Mouse (Mus musculus) kidney, embryonic 16.5 days (tissue): ENCODE measurements around the gene Cilp2. TPM values are rescaled to one million over a fixed set of nuclear protein-coding genes. Genes with fewer than 3 reads are reported as not detected.

Source experiments
- ATAC-seq: fragments of 200-750 bp; cut with Nextera tagmentation; 2 replicates; pipeline ENCODE4 v1.8.0; 2017; ENCODE audit warnings: moderate TSS enrichment; ENCODE audit not compliant: low FRiP score, low TSS enrichment
- H3K27ac ChIP-seq: fragments of 300-500 bp; sonication (generic); 2 replicates; pipeline ENCODE4 v1.5.1; 2014; ENCODE audit warnings: low read length
- H3K27me3 ChIP-seq: fragments of 300-500 bp; sonication (generic); 2 replicates; pipeline ENCODE4 v1.6.1; 2014; ENCODE audit warnings: low read length, control low read depth, mixed read lengths; ENCODE audit not compliant: insufficient read depth
- H3K36me3 ChIP-seq: fragments of 300-500 bp; sonication (generic); 2 replicates; pipeline ENCODE4 v1.6.1; 2014; ENCODE audit warnings: low read length, control low read depth, mixed read lengths; ENCODE audit not compliant: insufficient read depth
- H3K4me1 ChIP-seq: fragments of 300-500 bp; sonication (generic); 2 replicates; pipeline ENCODE4 v1.6.1; 2014; ENCODE audit warnings: low read length, control low read depth, mixed read lengths; ENCODE audit not compliant: insufficient read depth
- H3K4me2 ChIP-seq: fragments of 300-500 bp; sonication (generic); replicated peaks from 2 replicates; pipeline ENCODE4 v1.6.1; 2014; ENCODE audit warnings: low read depth, low read length
- H3K4me3 ChIP-seq: fragments of 300-500 bp; sonication (generic); 2 replicates; pipeline ENCODE4 v1.5.1; 2014; ENCODE audit warnings: mild to moderate bottlenecking, low read length
- H3K9ac ChIP-seq: fragments of 300-500 bp; sonication (generic); replicated peaks from 2 replicates; pipeline ENCODE4 v1.6.1; 2014; ENCODE audit warnings: low read length
- H3K9me3 ChIP-seq: fragments of 300-500 bp; sonication (generic); 2 replicates; pipeline ENCODE4 v1.6.1; 2016; ENCODE audit warnings: low read length, control low read depth
- WGBS: fragments of 180-500 bp; shearing (Covaris S2); extraction: QIAGEN DNeasy Blood & Tissue Kit; methylation state at CpG from one replicate; pipeline ENCODE4 v1.1.7; 2014; 5-methylcytosine and 5-hydroxymethylcytosine counted together
- polyA plus RNA-seq: library from polyadenylated mRNA; unstranded; fragments of >200 nt; fragmentation: Nextera tagmentation; extraction: Ambion mirVana; gene quantifications from 2 replicates; pipeline ENCODE4 v1.2.1, GENCODE M21; 2015

The Cilp2 gene
- polyA plus RNA-seq, 1 experiment from 2014 or later = 0.94 TPM

GRCm38 (mm10) chr8:69861251-69861650 is 26.2 kb downstream of the Cilp2 start:
- Histone ChIP-seq H3K27ac (no peak overlapping the region), H3K36me3 (no peaks in the 10 kb centered on the region), H3K9me3 (no peaks in the 10 kb centered on the region), H3K4me1 (no peaks in the 10 kb centered on the region), H3K27me3 (no peaks in the 10 kb centered on the region), H3K4me2 (no peak overlapping the region), H3K9ac (no peak overlapping the region), H3K4me3 (no peak overlapping the region)
- ATAC-seq = no peak
- WGBS = 68% methylated on average over 2 of the region's 2 CpGs

- Histone ChIP-seq H3K9ac (no peak overlapping the region), H3K4me3 (no peak overlapping the region), H3K9me3 (no peaks in the 10 kb centered on the region), H3K4me1 (no peaks in the 10 kb centered on the region), H3K27me3 (no peaks in the 10 kb centered on the region), H3K4me2 (no peak overlapping the region), H3K36me3 (no peaks in the 10 kb centered on the region), H3K27ac (no peak overlapping the region)
- 64% methylated on average over 4 of the region's 4 CpGs for WGBS
- ATAC-seq = no peak
Observed at GRCm38 (mm10) chr8:69860807-69861206, 26.7 kb downstream of the Cilp2 start.

GRCm38 (mm10) chr8:69853869-69854268 is 33.6 kb downstream of the Cilp2 start:
- Histone ChIP-seq H3K36me3 (no peaks in the 10 kb centered on the region), H3K9ac (no peak overlapping the region), H3K4me1 (no peaks in the 10 kb centered on the region), H3K4me3 (no peak overlapping the region), H3K9me3 (no peaks in the 10 kb centered on the region), H3K27ac (no peak overlapping the region), H3K4me2 (no peak overlapping the region), H3K27me3 (no peaks in the 10 kb centered on the region)
- 92% methylated on average over 10 of the region's 10 CpGs for WGBS
- no peak for ATAC-seq

- Histone ChIP-seq H3K4me3 (no peak overlapping the region), H3K4me1 (no peaks in the 10 kb centered on the region), H3K27me3 (no peaks in the 10 kb centered on the region), H3K9ac (no peak overlapping the region), H3K27ac (no peak overlapping the region), H3K9me3 (no peaks in the 10 kb centered on the region), H3K4me2 (no peak overlapping the region), H3K36me3 (no peaks in the 10 kb centered on the region)
- 80% methylated on average over 7 of the region's 7 CpGs for WGBS
- no peak for ATAC-seq
Observed at GRCm38 (mm10) chr8:69850926-69851506, 36.5 kb downstream of the Cilp2 start.

- no peak overlapping the region for H3K4me3 ChIP-seq
- no peak overlapping the region for H3K27ac ChIP-seq
- no peak overlapping the region for H3K9ac ChIP-seq
- no peaks in the 10 kb centered on the region for H3K36me3 ChIP-seq
- H3K4me1 ChIP-seq = no peaks in the 10 kb centered on the region
- no peak overlapping the region for H3K4me2 ChIP-seq
- H3K9me3 ChIP-seq = no peaks in the 10 kb centered on the region
- H3K27me3 ChIP-seq = no peaks in the 10 kb centered on the region
- 48% methylated on average over 3 of the region's 3 CpGs for WGBS
- no peak for ATAC-seq
Observed at GRCm38 (mm10) chr8:69849899-69850298, 37.6 kb downstream of the Cilp2 start.

GRCm38 (mm10) chr8:69848951-69849350 is 38.5 kb downstream of the Cilp2 start:
- ATAC-seq = 0 out of 2 replicates have a peak, but pooled peaks have one; percentile 22
- no peak overlapping the region for H3K27ac ChIP-seq
- no peak overlapping the region for H3K9ac ChIP-seq
- H3K9me3 ChIP-seq = no peaks in the 10 kb centered on the region
- H3K4me1 ChIP-seq = no peaks in the 10 kb centered on the region
- H3K4me3 ChIP-seq = no peak overlapping the region
- no peaks in the 10 kb centered on the region for H3K36me3 ChIP-seq
- no peaks in the 10 kb centered on the region for H3K27me3 ChIP-seq
- WGBS = 79% methylated on average over 8 of the region's 8 CpGs
- H3K4me2 ChIP-seq = no peak overlapping the region

GRCm38 (mm10) chr8:69847167-69848065 is 40.1 kb downstream of the Cilp2 start:
- Histone ChIP-seq H3K9me3 (no peaks in the 10 kb centered on the region), H3K9ac (no peak overlapping the region; the same call in 1 of the 2 replicates), H3K27me3 (no peaks in the 10 kb centered on the region), H3K4me3 (no peak overlapping the region), H3K27ac (no peak overlapping the region), H3K4me2 (no peak overlapping the region), H3K4me1 (no peaks in the 10 kb centered on the region), H3K36me3 (no peaks in the 10 kb centered on the region)
- ATAC-seq = no peak
- WGBS = 75% methylated on average over 3 of the region's 3 CpGs

GRCm38 (mm10) chr8:69837057-69837682 is 50.3 kb downstream of the Cilp2 start:
- H3K9me3 ChIP-seq = no peaks in the 10 kb centered on the region
- H3K36me3 ChIP-seq = no peaks in the 10 kb centered on the region
- no peak overlapping the region for H3K4me2 ChIP-seq
- no peak overlapping the region for H3K4me3 ChIP-seq
- no peak overlapping the region for H3K27ac ChIP-seq
- H3K4me1 ChIP-seq = peaks cover 6% of the 10 kb centered on the region
- ATAC-seq = no peak
- 65% methylated on average over 8 of the region's 8 CpGs for WGBS
- no peak overlapping the region for H3K9ac ChIP-seq
- H3K27me3 ChIP-seq = no peaks in the 10 kb centered on the region

- ATAC-seq = peak; percentile 97
- Histone ChIP-seq H3K4me3 (peak within 1 kb of the TSS; percentile 60), H3K27ac (no peak within 1 kb of the TSS), H3K9ac (peak within 1 kb of the TSS; percentile 72), H3K4me1 (peaks cover 9% of the 10 kb centered on the region), H3K27me3 (no peaks in the 10 kb centered on the region), H3K4me2 (peak within 1 kb of the TSS; percentile 86), H3K36me3 (peaks cover 4% of the 10 kb centered on the region; the same call in 1 of the 2 replicates), H3K9me3 (no peaks in the 10 kb centered on the region)
- WGBS = under 1% methylated on average over 38 of the region's 38 CpGs
Observed at GRCm38 (mm10) chr8:69832298-69832853, 55.1 kb downstream of the Cilp2 start, which contains the start of gene Pbx4. TSS of gene Pbx4 (plus strand) at chr8:69832491.
